Mouse (Mus musculus) hindbrain, embryonic 12.5 days (tissue): ENCODE data around the gene Isx. TPM values are rescaled to one million over a fixed set of nuclear protein-coding genes. Genes with fewer than 3 reads are reported as not detected.

Experiments used
- ATAC-seq: fragments of 200-750 bp; cut with Nextera tagmentation; 2 replicates; pipeline ENCODE4 v1.8.0; 2017; ENCODE audit warnings: moderate TSS enrichment; ENCODE audit not compliant: low FRiP score
- H3K27ac ChIP-seq: fragments of 300-500 bp; sonication (generic); 2 replicates; pipeline ENCODE4 v1.5.1; 2016; ENCODE audit warnings: mild to moderate bottlenecking
- H3K27me3 ChIP-seq: fragments of 300-500 bp; sonication (generic); 2 replicates; pipeline ENCODE4 v1.6.1; 2016; ENCODE audit warnings: mild to moderate bottlenecking
- H3K36me3 ChIP-seq: fragments of 300-500 bp; sonication (generic); 2 replicates; pipeline ENCODE4 v1.6.1; 2016; ENCODE audit warnings: mild to moderate bottlenecking
- H3K4me1 ChIP-seq: fragments of 300-500 bp; sonication (generic); 2 replicates; pipeline ENCODE4 v1.6.1; 2016
- H3K4me2 ChIP-seq: fragments of 300-500 bp; sonication (generic); replicated peaks from 2 replicates; pipeline ENCODE4 v1.6.1; 2016; ENCODE audit warnings: mild to moderate bottlenecking
- H3K4me3 ChIP-seq: fragments of 300-500 bp; sonication (generic); 2 replicates; pipeline ENCODE4 v1.5.1; 2016; ENCODE audit warnings: mild to moderate bottlenecking
- H3K9ac ChIP-seq: fragments of 300-500 bp; sonication (generic); 2 replicates; pipeline ENCODE4 v1.6.1; 2016; ENCODE audit warnings: mild to moderate bottlenecking, moderate library complexity
- H3K9me3 ChIP-seq: fragments of 300-500 bp; sonication (generic); replicated peaks from 2 replicates; pipeline ENCODE4 v1.6.1; 2016; ENCODE audit warnings: mild to moderate bottlenecking
- WGBS: fragments of 180-500 bp; shearing (Covaris S2); methylation state at CpG from one replicate; pipeline ENCODE4 v1.1.7; 2016; 5-methylcytosine and 5-hydroxymethylcytosine counted together
- polyA plus RNA-seq: library from polyadenylated mRNA; unstranded; fragments of >200 nt; fragmentation: Nextera tagmentation; extraction: Ambion mirVana; gene quantifications from 2 replicates; pipeline ENCODE4 v1.2.1, GENCODE M21; 2016

Gene Isx
- polyA plus RNA-seq, 1 experiment from 2014 or later, result not detected

DNA sequence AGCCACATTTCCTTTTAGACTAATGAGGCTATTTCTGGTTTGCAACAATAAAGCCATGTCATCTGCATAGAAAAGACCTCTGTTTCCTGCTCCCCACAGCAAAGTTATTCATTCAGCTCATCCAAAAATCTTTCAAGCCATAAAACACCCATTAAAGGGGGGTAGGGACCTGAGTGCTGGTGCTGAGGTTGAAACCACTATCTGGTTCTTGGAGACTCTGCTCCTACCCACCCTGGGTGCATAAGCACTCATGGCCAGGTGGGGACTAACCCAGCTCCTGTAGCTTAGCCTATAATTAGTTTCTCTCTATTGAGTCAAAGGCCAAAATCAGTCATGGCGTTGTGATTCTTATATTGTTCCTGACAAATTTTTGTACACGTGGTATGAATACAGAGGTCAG is 10.4 kb upstream of the Isx start:
- 81% methylated on average over 2 of the region's 2 CpGs for WGBS
- ATAC-seq, result no peak
- Histone ChIP-seq H3K4me3 (no peak overlapping the region), H3K4me2 (no peak overlapping the region), H3K27ac (no peak overlapping the region), H3K9ac (no peak overlapping the region), H3K9me3 (no peaks in the 10 kb centered on the region), H3K36me3 (no peaks in the 10 kb centered on the region), H3K4me1 (0 out of 2 replicates have a peak, but pooled peaks cover 2% of the 10 kb centered on the region), H3K27me3 (no peaks in the 10 kb centered on the region)

DNA sequence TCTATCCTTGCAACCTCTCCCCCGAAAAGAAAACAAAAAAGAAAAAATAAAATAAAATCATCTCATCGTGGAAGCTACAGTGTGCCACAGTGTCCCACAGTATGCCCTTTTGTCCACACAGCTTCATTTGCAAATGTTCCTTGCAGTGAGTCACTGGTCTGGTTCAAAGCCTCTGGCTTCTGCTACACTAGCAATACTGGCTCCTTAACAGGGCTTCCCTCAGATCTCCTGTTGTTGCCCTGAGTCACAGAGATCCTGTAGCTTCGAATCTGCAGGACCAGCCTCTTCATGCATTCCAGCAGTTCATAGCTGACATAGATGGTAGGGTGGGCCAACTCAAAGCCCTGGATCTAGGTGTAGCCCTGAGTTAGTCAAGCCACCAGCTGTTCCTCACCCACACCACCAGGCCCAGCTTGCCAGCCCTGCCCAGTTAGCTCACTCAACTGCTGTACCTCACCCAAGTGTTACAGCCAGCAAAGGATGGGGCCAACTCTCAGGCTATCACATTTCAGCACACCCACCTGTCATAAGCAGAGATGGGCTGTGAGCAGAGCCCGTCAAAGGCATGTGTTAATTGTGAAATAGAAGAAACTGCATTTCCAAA is 2.5 kb upstream of the Isx start:
- no peaks in the 10 kb centered on the region for H3K27me3 ChIP-seq

DNA sequence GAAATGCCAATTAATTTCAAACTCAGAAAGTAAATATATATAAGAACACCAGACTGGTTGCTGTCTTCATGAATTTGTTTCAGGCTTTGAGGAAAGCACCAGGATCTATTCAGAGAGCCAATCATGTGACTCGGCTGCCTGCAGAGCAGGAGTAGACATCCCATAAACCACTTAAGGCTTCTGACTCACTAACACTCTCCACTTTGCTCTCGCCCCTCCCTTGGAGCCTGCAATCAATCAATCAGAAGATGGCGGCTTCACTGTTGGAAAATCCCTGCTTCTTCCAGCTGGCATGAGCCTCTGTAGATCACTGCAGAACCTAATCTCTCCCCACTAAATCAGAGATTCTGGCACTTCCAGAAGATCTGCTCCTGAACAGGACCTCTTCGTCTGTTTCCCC is 1.3 kb upstream of the Isx start:
- H3K4me2 ChIP-seq, result no peak overlapping the region
- H3K9me3 ChIP-seq, result no peaks in the 10 kb centered on the region
- H3K9ac ChIP-seq, result no peak overlapping the region
- no peaks in the 10 kb centered on the region for H3K4me1 ChIP-seq
- H3K36me3 ChIP-seq, result no peaks in the 10 kb centered on the region
- H3K4me3 ChIP-seq, result no peak overlapping the region
- ATAC-seq, result no peak
- no peak overlapping the region for H3K27ac ChIP-seq
- H3K27me3 ChIP-seq, result no peaks in the 10 kb centered on the region
- whole genome bisulfite sequencing, result 49% methylated on average over 4 of the region's 4 CpGs

More for the DNA sequence above, 2.5 kb upstream of the Isx start:
- no peaks in the 10 kb centered on the region for H3K36me3 ChIP-seq
- H3K9ac ChIP-seq, result no peak overlapping the region
- no peak overlapping the region for H3K4me3 ChIP-seq
- H3K27ac ChIP-seq, result no peak overlapping the region
- WGBS, result 79% methylated on average over 4 of the region's 4 CpGs
- no peak for ATAC-seq
- H3K4me1 ChIP-seq, result no peaks in the 10 kb centered on the region
- H3K4me2 ChIP-seq, result no peak overlapping the region
- H3K9me3 ChIP-seq, result no peaks in the 10 kb centered on the region

DNA sequence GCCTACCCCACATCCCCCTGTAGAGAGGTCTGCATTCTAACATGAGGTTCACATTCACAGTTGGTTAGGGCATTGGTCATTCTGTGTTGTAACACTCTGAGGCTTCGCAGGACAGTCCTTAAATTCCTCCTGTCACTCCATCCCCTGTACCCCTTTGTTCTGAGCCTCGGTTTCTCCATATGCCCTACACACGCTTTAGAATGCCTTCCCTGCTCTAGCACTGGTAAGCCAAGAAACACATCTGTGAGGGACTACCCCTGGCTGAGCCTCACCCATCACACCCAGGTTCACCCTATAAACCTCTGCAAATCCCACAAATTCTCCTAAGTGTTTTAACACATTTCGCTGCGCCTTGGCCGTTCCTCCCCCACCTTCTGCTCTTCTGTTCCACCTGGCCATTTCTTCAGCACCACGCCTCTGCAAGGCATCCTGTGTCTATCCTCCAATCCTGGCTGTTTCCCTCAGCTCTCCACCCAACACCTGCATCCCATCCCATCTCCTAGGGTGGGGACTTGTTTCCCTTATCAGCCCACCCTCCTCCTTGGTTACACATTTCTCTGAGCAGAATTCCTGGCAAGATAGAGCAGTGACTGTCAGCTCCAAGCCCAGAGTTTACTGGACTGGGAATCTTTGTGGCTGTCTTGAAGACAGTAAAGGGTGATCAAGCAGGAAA is 686 bp upstream of the Isx start:
- ATAC-seq, result no peak
- no peak overlapping the region for H3K9ac ChIP-seq

DNA sequence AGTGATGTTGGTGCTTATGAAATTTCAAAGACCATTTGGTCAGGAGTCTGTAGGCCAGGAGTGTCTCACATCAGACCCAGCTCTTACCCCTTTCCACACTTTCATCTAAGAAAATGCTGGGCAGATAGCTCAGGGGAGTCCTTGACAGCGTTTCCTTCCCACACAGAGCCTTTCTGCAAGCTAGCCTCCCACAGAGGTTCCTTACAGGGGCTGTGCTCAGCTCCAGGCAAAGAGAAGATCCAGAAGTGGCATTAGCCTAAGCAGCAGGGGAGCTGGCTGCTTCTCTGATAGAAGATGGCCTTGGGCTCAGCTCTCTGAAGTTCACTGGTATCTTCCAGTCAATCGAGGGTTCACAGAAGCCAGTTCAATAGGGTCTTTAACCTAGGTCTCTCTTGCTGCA is 1.6 kb downstream of the Isx start:
- no peak overlapping the region for H3K9ac ChIP-seq
- H3K4me3 ChIP-seq, result no peak overlapping the region
- no peaks in the 10 kb centered on the region for H3K4me1 ChIP-seq
- no peaks in the 10 kb centered on the region for H3K36me3 ChIP-seq
- no peak overlapping the region for H3K4me2 ChIP-seq
- H3K27ac ChIP-seq, result no peak overlapping the region
- H3K27me3 ChIP-seq, result no peaks in the 10 kb centered on the region
- ATAC-seq, result no peak
- WGBS, result 63% methylated on average over 2 of the region's 2 CpGs
- H3K9me3 ChIP-seq, result no peaks in the 10 kb centered on the region

More for the DNA sequence above, 686 bp upstream of the Isx start:
- no peaks in the 10 kb centered on the region for H3K36me3 ChIP-seq
- no peak overlapping the region for H3K4me2 ChIP-seq
- H3K27me3 ChIP-seq, result no peaks in the 10 kb centered on the region
- H3K27ac ChIP-seq, result no peak overlapping the region
- H3K4me3 ChIP-seq, result no peak overlapping the region
- no peaks in the 10 kb centered on the region for H3K9me3 ChIP-seq
- H3K4me1 ChIP-seq, result no peaks in the 10 kb centered on the region
- WGBS, result 93% methylated on average over 7 of the region's 7 CpGs

DNA sequence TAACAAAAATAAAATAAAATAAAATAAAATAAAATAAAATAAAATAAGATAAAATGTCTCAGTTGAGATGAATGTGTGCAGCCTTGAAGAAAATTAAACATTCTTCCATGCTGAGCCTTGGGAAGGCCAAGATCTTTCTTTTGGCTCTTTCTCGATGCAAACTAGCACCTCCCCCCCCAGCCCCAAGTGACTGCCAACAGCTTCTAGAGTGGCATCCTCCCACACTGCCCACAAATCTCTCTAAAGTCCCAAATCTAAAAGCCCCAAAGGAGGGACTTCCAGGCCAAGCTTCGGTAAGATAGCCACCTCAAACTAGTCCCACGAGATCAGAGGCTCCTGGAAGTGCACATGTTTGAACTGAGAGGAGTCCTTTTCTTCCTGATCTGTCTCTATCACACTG is 5.7 kb downstream of the Isx start:
- no peak overlapping the region for H3K4me3 ChIP-seq
- no peak overlapping the region for H3K9ac ChIP-seq
- H3K27ac ChIP-seq, result no peak overlapping the region
- WGBS, result 85% methylated on average over 3 of the region's 3 CpGs
- no peaks in the 10 kb centered on the region for H3K4me1 ChIP-seq
- ATAC-seq, result no peak
- no peaks in the 10 kb centered on the region for H3K36me3 ChIP-seq
- no peaks in the 10 kb centered on the region for H3K27me3 ChIP-seq
- H3K4me2 ChIP-seq, result no peak overlapping the region
- no peaks in the 10 kb centered on the region for H3K9me3 ChIP-seq

DNA sequence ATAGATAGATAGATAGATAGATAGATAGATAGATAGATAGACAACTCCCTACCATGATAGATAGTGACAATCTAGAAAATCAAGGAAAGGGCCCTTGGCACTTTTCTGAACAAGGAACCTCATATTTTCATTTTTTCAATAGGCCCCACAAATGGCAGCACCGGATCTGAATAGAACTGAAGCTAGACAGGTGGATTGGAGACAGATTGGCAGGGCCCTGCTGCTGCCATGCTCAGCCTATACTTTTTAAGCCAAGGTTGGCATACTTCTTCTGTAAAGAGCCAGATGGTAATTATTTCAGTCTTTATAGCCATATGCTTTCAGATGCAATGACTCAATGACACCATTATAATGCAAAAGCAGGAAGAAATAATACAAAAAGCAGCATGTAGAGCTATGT is 15.8 kb downstream of the Isx start:
- no peaks in the 10 kb centered on the region for H3K4me1 ChIP-seq
- no peak overlapping the region for H3K9ac ChIP-seq
- no peak overlapping the region for H3K4me3 ChIP-seq
- ATAC-seq, result no peak
- no peaks in the 10 kb centered on the region for H3K9me3 ChIP-seq
- H3K27me3 ChIP-seq, result no peaks in the 10 kb centered on the region
- 86% methylated on average over 1 of the region's 1 CpGs for WGBS
- H3K36me3 ChIP-seq, result no peaks in the 10 kb centered on the region
- H3K4me2 ChIP-seq, result no peak overlapping the region
- H3K27ac ChIP-seq, result no peak overlapping the region

DNA sequence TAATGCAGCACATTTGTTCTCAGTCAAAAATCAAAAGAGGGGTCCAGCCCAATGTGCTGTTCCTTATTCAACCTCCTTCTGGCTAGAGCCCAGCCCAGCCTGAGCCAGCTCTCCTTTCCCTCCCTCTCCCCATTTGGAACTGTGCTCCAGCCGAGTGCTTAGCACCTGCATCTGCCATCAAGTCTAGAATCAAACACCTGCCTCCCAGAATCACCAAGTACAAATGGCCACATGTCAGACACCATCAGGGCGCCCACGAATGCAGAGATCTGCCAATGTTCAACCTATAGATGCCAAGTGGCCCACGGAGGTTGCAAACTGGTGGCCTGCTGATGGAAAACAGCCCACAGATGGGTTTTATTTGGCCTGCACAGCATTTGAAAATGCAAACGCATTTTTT is 18.1 kb downstream of the Isx start:
- Histone ChIP-seq H3K27me3 (no peaks in the 10 kb centered on the region), H3K4me2 (no peak overlapping the region), H3K9me3 (no peaks in the 10 kb centered on the region), H3K27ac (no peak overlapping the region), H3K9ac (no peak overlapping the region), H3K4me1 (no peaks in the 10 kb centered on the region), H3K36me3 (no peaks in the 10 kb centered on the region), H3K4me3 (no peak overlapping the region)
- WGBS, result 80% methylated on average over 5 of the region's 5 CpGs
- no peak for ATAC-seq

DNA sequence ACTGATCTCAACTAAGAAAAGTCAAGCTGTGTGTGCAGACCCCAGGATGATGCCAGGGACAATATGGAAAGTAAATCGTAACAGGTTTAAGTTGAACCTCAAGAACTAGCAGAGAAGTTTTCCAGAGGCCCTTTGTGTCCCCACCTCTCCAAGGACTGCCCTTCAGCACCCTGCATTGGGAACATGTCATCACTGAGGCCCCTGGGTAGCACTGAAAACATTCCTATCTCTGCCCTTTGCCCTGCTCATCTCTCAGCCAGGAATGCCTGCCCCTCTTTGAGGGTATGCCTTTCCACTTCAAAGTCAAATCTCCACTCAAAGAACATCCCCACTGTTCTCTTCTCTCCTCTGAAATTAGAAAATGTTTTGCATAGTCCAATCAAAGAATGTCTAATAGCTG is 23.3 kb downstream of the Isx start:
- WGBS, result 82% methylated on average over 1 of the region's 1 CpGs

DNA sequence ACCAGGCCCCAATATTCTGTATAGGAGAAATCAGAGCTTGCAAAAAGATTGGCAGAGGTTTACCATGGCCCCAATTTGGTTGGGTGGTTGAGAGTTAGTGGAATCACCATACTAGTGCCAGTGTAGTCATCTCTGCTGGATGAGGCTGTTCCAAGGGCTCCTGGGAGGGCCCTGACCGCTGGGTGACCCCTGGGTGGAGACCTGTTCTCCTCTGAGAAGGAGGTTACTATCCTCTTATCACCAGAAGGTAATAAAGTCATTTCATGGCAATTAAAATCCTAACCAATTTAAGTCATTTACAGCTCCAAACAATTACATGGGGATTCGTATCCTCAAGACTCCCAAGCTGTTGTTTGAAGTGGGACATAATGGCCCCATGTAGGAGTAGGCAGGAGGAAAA is 24.3 kb downstream of the Isx start:
- Histone ChIP-seq H3K4me3 (no peak overlapping the region), H3K9me3 (no peaks in the 10 kb centered on the region), H3K36me3 (no peaks in the 10 kb centered on the region), H3K4me2 (no peak overlapping the region), H3K9ac (no peak overlapping the region), H3K27me3 (no peaks in the 10 kb centered on the region), H3K27ac (no peak overlapping the region), H3K4me1 (no peaks in the 10 kb centered on the region)
- no peak for ATAC-seq
- 51% methylated on average over 2 of the region's 2 CpGs for WGBS

More for the DNA sequence above, 23.3 kb downstream of the Isx start:
- no peak for ATAC-seq
- H3K4me2 ChIP-seq, result no peak overlapping the region
- no peaks in the 10 kb centered on the region for H3K9me3 ChIP-seq
- no peaks in the 10 kb centered on the region for H3K36me3 ChIP-seq
- H3K9ac ChIP-seq, result no peak overlapping the region
- H3K27me3 ChIP-seq, result no peaks in the 10 kb centered on the region
- H3K27ac ChIP-seq, result no peak overlapping the region
- H3K4me1 ChIP-seq, result no peaks in the 10 kb centered on the region
- H3K4me3 ChIP-seq, result no peak overlapping the region

DNA sequence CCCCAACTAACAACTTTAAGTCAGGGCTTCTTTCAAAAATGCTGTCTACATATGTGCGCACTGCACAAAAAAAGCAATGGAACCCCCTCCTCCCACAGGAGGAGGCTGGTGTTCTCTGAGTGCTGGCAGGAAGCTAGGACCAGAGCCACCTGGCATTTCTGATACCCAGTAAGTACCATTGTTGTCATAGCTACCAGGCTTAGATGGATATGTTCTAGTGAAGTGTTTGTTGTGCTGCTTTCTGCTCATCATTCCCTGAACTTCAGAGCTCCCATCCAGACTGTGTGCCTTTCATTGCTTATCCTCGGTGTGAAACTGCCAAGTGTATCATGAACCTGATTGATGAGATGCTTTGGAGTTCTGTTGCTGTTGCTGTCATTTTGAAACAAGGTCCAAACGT is 26.8 kb downstream of the Isx start:
- no peak for ATAC-seq
- 70% methylated on average over 3 of the region's 3 CpGs for WGBS
- H3K36me3 ChIP-seq, result no peaks in the 10 kb centered on the region
- H3K27ac ChIP-seq, result no peak overlapping the region
- H3K27me3 ChIP-seq, result no peaks in the 10 kb centered on the region
- no peak overlapping the region for H3K9ac ChIP-seq
- no peak overlapping the region for H3K4me2 ChIP-seq
- H3K4me3 ChIP-seq, result no peak overlapping the region
- H3K4me1 ChIP-seq, result no peaks in the 10 kb centered on the region
- H3K9me3 ChIP-seq, result no peaks in the 10 kb centered on the region

DNA sequence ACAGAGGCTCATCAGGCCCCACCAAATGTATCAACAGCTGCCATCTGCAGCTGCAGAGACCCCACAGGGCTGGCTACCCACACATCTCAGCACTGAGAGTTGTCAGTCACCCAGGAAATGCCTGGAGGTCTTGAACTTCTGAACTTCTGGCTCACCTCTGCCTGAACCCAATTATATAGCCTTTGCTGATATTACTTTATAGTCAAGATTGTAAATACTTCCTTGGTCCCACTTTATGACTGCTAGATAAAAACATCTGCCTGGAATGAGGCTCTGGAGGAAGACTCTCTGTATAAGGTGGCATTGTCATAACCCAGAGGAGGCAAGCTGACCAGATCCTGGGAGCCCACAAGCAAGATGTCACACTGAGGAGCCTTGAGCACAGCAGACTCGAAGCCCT is 28.8 kb downstream of the Isx start:
- 85% methylated on average over 1 of the region's 1 CpGs for WGBS
- no peak for ATAC-seq
- no peaks in the 10 kb centered on the region for H3K9me3 ChIP-seq
- no peaks in the 10 kb centered on the region for H3K27me3 ChIP-seq
- H3K4me2 ChIP-seq, result no peak overlapping the region
- H3K36me3 ChIP-seq, result no peaks in the 10 kb centered on the region
- no peaks in the 10 kb centered on the region for H3K4me1 ChIP-seq
- no peak overlapping the region for H3K27ac ChIP-seq
- no peak overlapping the region for H3K9ac ChIP-seq
- H3K4me3 ChIP-seq, result no peak overlapping the region
